Mouse (Mus musculus): ENCODE measurements around the gene Nabp1.
"Not testable (repeated sequence)": the region's sequence is repeated elsewhere in the genome, so short reads cannot be mapped to it uniquely, and the experiment has no call there.

Gene Nabp1

GRCm38 (mm10) chr1:51445161-51445853 lies 32.9 kb downstream of the Nabp1 start:
- in situ Hi-C loops (cut with MboI; ENCODE audit: low pct_unique_long_range_greater_than_20kb in 1 of 2, low sequenced_read_pairs in 2 of 2, unreplicated experiment in 1 of 2): no loop called here

- in situ Hi-C loops (cut with MboI; ENCODE audit: low pct_unique_long_range_greater_than_20kb in 1 of 2, low sequenced_read_pairs in 2 of 2, unreplicated experiment in 1 of 2): no loop called here
Observed at GRCm38 (mm10) chr1:51429775-51430174, 48.5 kb downstream of the Nabp1 start.

- in situ Hi-C loops (cut with MboI; ENCODE audit: low pct_unique_long_range_greater_than_20kb in 1 of 2, low sequenced_read_pairs in 2 of 2, unreplicated experiment in 1 of 2): no loop called here
Observed at GRCm38 (mm10) chr1:51426298-51426697, 51.9 kb downstream of the Nabp1 start.

GRCm38 (mm10) chr1:51421029-51421428 lies 57.2 kb downstream of the Nabp1 start:
- in situ Hi-C loops (cut with MboI; ENCODE audit: low pct_unique_long_range_greater_than_20kb in 1 of 2, low sequenced_read_pairs in 2 of 2, unreplicated experiment in 1 of 2): not testable (repeated sequence)

GRCm38 (mm10) chr1:51418753-51419152 lies 59.5 kb downstream of the Nabp1 start:
- in situ Hi-C loops (cut with MboI; ENCODE audit: low pct_unique_long_range_greater_than_20kb in 1 of 2, low sequenced_read_pairs in 2 of 2, unreplicated experiment in 1 of 2): no loop called here

Measured in mouse embryonic stem cell (cell line).